Mouse (Mus musculus) heart, adult 2 months (tissue): ENCODE data around the gene Caml.

Experiments
- CTCF ChIP-seq: fragments of 200-600 bp; IDR thresholded peaks from 2 replicates; pipeline ENCODE4 v1.8.1; 2022; ENCODE audit warnings: antibody characterized with exemption, mild to moderate bottlenecking, moderate library complexity
- POLR2A ChIP-seq: fragments of 200-500 bp; IDR thresholded peaks from 2 replicates; pipeline ENCODE4 v1.6.1; 2011; ENCODE audit warnings: mild to moderate bottlenecking, low read depth, low read length, control low read depth; ENCODE audit not compliant: insufficient read depth

DNA sequence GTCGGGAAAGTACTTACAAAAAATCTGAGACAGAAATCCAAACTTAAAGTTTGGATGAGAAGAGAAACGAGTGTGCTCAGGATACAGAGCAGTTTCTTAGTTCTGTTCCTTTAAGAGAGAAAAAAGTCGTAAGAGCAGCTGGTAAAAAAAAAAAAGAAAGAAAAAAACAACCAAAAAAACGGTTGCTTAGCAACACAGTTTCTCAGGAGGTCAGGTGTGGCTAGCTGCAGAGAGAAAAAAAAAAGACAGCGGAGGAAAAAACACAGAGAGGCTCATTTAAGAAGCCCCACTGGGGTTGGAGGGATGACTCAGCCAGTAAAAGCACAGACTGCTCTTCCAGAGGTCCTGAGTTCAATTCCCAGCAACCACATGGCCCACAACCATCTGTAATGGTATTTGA lies 48.5 kb upstream of the Caml start:
- TF ChIP-seq CTCF (no peak), POLR2A (no peak)
